Comparison of ENCODE assay signal across 18 mouse cellular contexts in genomic region chr17:33900989-33901314, GRCm38 (mm10). TPM values are rescaled to one million over a fixed set of nuclear protein-coding genes. Genes with fewer than 3 reads are reported as not detected.
"Had no signal": no experiment of that assay in that cellular context is flagged by ENCODE, and none has a peak within 500 bp of the region (broad histone marks: within the 10 kb centered on the region; RNA-seq: fewer than 3 reads in every experiment).

No protein-coding gene starts in this region.

- H3K36me3 ChIP-seq: kidney, embryonic 15.5 days; midbrain, embryonic 12.5 days; midbrain, embryonic 15.5 days; neural tube, embryonic 13.5 days had no signal

- H3K4me1 ChIP-seq: kidney, embryonic 15.5 days; midbrain, embryonic 12.5 days; midbrain, embryonic 15.5 days; neural tube, embryonic 13.5 days had no signal

- H3K27me3 ChIP-seq: kidney, embryonic 15.5 days; midbrain, embryonic 12.5 days; midbrain, embryonic 15.5 days; neural tube, embryonic 13.5 days had no signal

- H3K4me3 ChIP-seq: kidney, embryonic 15.5 days; left cerebral cortex, adult 2 months; midbrain, embryonic 12.5 days; midbrain, embryonic 15.5 days; neural tube, embryonic 13.5 days had no signal

- H3K9ac ChIP-seq: kidney, embryonic 15.5 days; lung, embryonic 14.5 days; midbrain, embryonic 12.5 days; midbrain, embryonic 15.5 days; neural tube, embryonic 13.5 days had no signal

- H3K27ac ChIP-seq: kidney, embryonic 15.5 days; left cerebral cortex, adult 2 months; midbrain, embryonic 12.5 days; midbrain, embryonic 15.5 days; neural tube, embryonic 13.5 days; stomach, postnatal 0 days had no signal

- DNase-seq: kidney, adult 8-10 months; kidney, postnatal 10 days; kidney, postnatal 36 days; layer of hippocampus, postnatal 36 days; lung, embryonic 14.5 days; retina, postnatal 1 day; thymus, adult 18-20 months; thymus, postnatal 14 days; thymus, postnatal 4 days had no signal

- H3K9me3 ChIP-seq: kidney, embryonic 15.5 days; midbrain, embryonic 12.5 days; midbrain, embryonic 15.5 days; neural tube, embryonic 13.5 days had no signal

- ATAC-seq: lung, postnatal 0 days; midbrain, embryonic 15.5 days had no signal

- H3K4me2 ChIP-seq: kidney, embryonic 15.5 days; liver, embryonic 11.5 days; lung, embryonic 14.5 days; midbrain, embryonic 12.5 days; midbrain, embryonic 15.5 days; neural tube, embryonic 13.5 days had no signal

RNA-seq across cellular contexts. Expression of gene Platr17, which starts 4.0 kb away (rescaled TPM):
- total RNA-seq: layer of hippocampus, postnatal 36 days; left cerebral cortex, adult 2 months had no signal
- polyA plus RNA-seq: macrophage had no signal
